Mouse (Mus musculus): ENCODE measurements around the gene Gm17018. TPM values are rescaled to one million over a fixed set of nuclear protein-coding genes. Genes with fewer than 3 reads are reported as not detected.

Gm17018 gene
- polyA plus RNA-seq, 1 experiment from 2014 or later = 63.0 TPM

DNA sequence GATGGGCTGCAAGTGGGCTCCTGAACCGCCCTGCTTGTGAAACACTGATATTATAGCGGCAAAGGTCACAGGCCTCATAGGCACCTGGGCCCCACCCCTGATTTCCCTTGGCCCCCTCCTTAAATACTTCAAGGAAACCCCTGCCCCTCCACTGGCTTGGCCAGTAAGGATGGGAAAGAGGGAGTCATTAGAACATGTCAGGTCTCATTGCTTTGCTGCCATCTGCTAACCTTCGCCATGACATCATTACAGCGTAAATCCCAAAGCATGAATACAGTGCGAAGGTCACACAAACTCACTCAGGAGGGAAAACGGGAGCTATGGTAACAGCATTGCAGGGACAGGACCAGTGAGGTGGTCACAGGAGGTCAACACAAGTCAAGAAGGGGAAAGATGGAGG lies 36.0 kb downstream of the Gm17018 start:
- Histone ChIP-seq H3K9me3 (replicated peaks) (no peaks in the 10 kb centered on the region), H3K27ac (no peak overlapping the region), H3K4me3 (no peak overlapping the region), H3K4me1 (peaks cover 12% of the 10 kb centered on the region), H3K27me3 (peaks cover 80% of the 10 kb centered on the region), H3K9ac (no peak overlapping the region), H3K36me3 (no peaks in the 10 kb centered on the region), H3K4me2 (replicated peaks) (no peak overlapping the region)
- peak; percentile 58; the same call in 1 of the 2 replicates for ATAC-seq (ENCODE audit: low FRiP score)
- WGBS = 56% methylated on average over 6 of the region's 6 CpGs

DNA sequence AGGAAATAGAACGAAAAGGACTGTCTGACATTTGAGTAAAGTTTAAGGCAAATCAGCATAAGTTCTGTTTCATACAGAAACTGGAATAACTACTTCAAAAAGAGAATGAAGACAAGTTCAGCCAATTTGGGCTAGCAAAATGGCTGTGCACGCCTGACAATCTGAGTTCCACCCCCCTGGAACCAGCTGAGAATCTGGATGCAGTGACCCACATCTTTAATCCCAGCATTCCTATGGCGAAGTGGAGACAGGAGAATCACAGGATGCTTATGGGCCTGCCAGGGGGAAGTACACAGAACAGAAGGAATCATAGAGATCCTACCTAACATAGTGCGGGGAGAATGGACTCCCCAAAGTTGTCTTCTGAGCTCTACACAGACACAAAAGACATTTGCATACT lies 36.7 kb downstream of the Gm17018 start:
- Histone ChIP-seq H3K27me3 (peaks cover 79% of the 10 kb centered on the region), H3K27ac (no peak overlapping the region), H3K9ac (no peak overlapping the region), H3K9me3 (replicated peaks) (no peaks in the 10 kb centered on the region), H3K4me1 (peaks cover 12% of the 10 kb centered on the region), H3K4me2 (replicated peaks) (no peak overlapping the region), H3K4me3 (no peak overlapping the region), H3K36me3 (0 out of 2 replicates have a peak, but pooled peaks cover 3% of the 10 kb centered on the region)
- ATAC-seq (ENCODE audit: low FRiP score) = no peak
- WGBS = 77% methylated on average over 4 of the region's 4 CpGs

DNA sequence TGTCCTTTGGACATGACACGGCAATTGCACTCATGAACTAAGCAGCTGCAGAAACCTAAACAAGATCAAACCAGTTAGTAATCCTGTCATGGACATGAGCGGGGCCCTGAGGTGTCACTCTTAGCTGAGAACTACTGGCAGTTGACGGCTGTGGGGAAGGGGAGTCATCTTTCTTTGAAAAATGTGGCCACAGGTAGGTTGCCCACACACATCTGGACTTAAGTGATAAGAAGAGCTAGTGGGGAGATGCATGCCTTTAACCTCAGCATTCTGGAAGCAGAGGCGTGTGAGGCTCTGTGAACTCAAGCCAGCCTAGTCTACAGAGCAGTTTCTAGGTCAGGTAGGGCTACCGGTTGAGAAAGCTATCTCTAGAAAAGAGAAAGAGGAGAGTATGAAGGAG lies 42.2 kb downstream of the Gm17018 start:
- Histone ChIP-seq H3K4me1 (peaks cover 8% of the 10 kb centered on the region), H3K9me3 (replicated peaks) (no peaks in the 10 kb centered on the region), H3K4me2 (replicated peaks) (no peak overlapping the region), H3K9ac (no peak overlapping the region), H3K27me3 (peaks cover 81% of the 10 kb centered on the region), H3K4me3 (no peak overlapping the region), H3K27ac (no peak overlapping the region), H3K36me3 (0 out of 2 replicates have a peak, but pooled peaks cover 6% of the 10 kb centered on the region)
- 93% methylated on average over 5 of the region's 5 CpGs for WGBS
- no peak for ATAC-seq (ENCODE audit: low FRiP score)

DNA sequence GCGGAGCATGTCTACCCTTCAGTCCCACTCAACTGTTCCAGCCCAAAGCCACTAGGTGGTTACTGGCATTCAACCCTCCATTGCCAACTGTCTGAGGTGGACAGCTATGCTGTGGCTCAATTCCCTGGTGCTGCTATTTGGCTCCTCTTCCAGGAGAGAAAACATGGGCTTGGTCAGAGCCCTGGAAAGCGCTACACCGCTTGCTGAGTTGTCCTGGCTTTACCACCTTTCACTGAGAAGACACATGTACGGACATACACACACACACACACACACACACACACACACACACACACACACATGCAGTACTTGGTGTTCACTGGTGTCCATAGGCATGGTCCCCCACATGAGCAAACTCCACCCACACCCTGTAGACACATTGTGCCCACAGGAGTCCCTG lies 46.3 kb downstream of the Gm17018 start:
- Histone ChIP-seq H3K4me1 (peaks cover 11% of the 10 kb centered on the region), H3K36me3 (0 out of 2 replicates have a peak, but pooled peaks cover 6% of the 10 kb centered on the region), H3K9ac (no peak overlapping the region), H3K27me3 (peaks cover 62% of the 10 kb centered on the region), H3K27ac (no peak overlapping the region), H3K4me3 (no peak overlapping the region), H3K4me2 (replicated peaks) (no peak overlapping the region), H3K9me3 (replicated peaks) (no peaks in the 10 kb centered on the region)
- WGBS = 72% methylated on average over 4 of the region's 4 CpGs
- ATAC-seq (ENCODE audit: low FRiP score) = no peak

DNA sequence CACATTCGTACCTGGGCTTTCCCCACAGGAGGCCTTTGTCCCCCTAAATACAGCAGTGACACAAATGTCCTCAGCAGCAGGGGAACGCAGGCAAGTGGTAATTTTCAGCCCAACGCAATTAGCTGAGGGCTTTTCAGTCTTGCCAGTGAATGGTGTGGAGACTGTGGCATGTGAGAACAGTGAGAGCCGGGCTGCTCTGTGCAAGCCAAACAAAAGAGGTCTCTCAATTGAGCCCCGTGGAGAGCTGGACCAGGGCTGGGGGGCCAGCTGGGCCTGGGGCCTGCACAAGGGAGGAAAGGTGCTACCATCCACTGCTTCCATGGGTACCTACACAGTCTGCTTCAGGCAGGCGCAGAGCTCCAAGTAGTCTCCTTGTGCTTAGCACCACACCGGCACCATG lies 47.1 kb downstream of the Gm17018 start:
- peaks cover 11% of the 10 kb centered on the region for H3K4me1 ChIP-seq
- H3K9ac ChIP-seq = no peak overlapping the region
- H3K27ac ChIP-seq = no peak overlapping the region
- H3K27me3 ChIP-seq = peaks cover 61% of the 10 kb centered on the region
- ATAC-seq (ENCODE audit: low FRiP score) = no peak; the same call in 1 of the 2 replicates
- no peak overlapping the region for H3K4me2 ChIP-seq (replicated peaks)
- no peak overlapping the region for H3K4me3 ChIP-seq
- H3K36me3 ChIP-seq = no peaks in the 10 kb centered on the region
- H3K9me3 ChIP-seq (replicated peaks) = no peaks in the 10 kb centered on the region
- WGBS = 22% methylated on average over 7 of the region's 7 CpGs

DNA sequence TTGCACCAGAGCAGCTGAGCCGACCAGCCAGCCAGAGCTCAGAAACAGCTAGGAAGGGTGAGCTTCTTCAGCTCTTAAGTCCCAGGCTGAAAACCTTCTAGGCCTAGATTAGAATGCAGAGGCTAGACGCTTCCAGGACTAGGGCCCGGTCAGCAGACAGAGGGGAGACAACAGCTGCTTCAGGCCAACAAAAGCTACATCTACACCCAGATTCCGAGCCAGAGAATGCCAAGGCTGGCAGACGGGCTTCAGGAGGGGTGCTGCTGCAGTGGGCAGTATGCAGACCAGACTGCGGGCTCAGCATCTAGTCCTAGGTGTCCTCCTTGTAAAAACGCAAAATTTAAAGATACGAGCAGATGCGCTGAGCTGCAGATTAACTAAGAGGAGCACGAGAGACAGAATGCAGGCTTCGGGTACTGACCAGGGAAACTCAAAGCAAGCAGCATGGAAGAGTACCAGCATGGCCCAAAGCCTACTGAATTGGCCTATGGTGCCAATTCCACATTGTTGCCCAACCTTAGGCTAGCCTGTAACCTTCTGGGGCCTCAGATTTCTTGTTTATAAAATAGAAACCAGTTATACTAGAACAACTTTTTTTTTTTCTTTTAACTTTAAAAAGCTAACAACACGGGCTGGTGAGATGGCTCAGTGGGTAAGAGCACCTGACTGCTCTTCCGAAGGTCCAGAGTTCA lies 48.4 kb downstream of the Gm17018 start:
- Histone ChIP-seq H3K27ac (no peak overlapping the region), H3K4me1 (peaks cover 11% of the 10 kb centered on the region), H3K4me3 (no peak overlapping the region), H3K4me2 (replicated peaks) (no peak overlapping the region), H3K9me3 (replicated peaks) (no peaks in the 10 kb centered on the region), H3K36me3 (no peaks in the 10 kb centered on the region), H3K27me3 (peaks cover 66% of the 10 kb centered on the region), H3K9ac (no peak overlapping the region)
- ATAC-seq (ENCODE audit: low FRiP score) = no peak
- WGBS = 83% methylated on average over 13 of the region's 13 CpGs

DNA sequence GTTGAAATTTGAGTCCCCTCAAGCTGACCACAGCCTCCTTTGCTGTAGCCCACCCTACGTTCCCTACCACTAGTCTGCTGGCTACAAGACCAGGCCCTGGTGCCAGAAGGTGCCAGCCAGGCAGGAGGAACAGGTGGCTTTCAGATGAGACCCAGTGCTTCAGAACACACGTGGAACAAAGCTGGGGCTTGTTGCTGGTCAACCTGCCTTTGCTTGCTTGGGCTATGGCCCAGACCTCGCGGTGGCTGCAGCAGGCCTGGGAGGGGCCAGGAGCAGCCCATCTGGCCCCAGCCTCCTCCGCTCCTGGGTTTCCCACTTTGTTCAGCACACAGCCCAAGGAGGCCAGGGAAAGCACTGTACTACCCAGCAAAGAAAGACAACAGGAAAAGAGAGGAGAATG lies 50.4 kb downstream of the Gm17018 start:
- ATAC-seq (ENCODE audit: low FRiP score) = no peak
- Histone ChIP-seq H3K27me3 (peaks cover 51% of the 10 kb centered on the region), H3K9me3 (replicated peaks) (no peaks in the 10 kb centered on the region), H3K9ac (no peak overlapping the region), H3K36me3 (no peaks in the 10 kb centered on the region), H3K4me2 (replicated peaks) (no peak overlapping the region), H3K4me1 (peaks cover 22% of the 10 kb centered on the region), H3K27ac (no peak overlapping the region), H3K4me3 (no peak overlapping the region)
- 77% methylated on average over 5 of the region's 5 CpGs for WGBS

DNA sequence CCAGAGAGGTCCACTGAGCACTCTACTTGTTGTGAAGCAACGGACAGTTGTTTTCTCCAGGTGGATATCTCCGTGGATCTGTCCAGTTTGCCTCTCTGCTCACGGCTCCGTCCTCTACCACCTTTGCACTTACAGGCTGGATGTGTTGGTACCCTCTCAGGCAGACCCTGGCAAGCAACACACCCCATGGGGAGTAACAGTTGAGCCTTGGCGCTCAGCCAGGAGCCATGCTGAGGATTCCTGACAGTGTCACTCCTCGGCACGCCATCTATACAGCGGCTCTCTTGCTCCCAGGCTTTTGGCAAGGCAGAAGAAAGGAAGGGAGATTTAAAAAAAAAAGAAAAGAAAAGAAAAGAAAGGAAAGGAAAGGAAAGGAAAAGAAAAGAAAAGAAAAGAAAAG lies 54.0 kb downstream of the Gm17018 start:
- no peak overlapping the region for H3K4me2 ChIP-seq (replicated peaks)
- H3K4me3 ChIP-seq = no peak overlapping the region
- H3K36me3 ChIP-seq = no peaks in the 10 kb centered on the region
- H3K9ac ChIP-seq = no peak overlapping the region
- H3K27me3 ChIP-seq = peaks cover 45% of the 10 kb centered on the region
- H3K4me1 ChIP-seq = peaks cover 22% of the 10 kb centered on the region
- no peak overlapping the region for H3K27ac ChIP-seq
- 69% methylated on average over 8 of the region's 8 CpGs for WGBS
- no peaks in the 10 kb centered on the region for H3K9me3 ChIP-seq (replicated peaks)
- no peak for ATAC-seq (ENCODE audit: low FRiP score)

DNA sequence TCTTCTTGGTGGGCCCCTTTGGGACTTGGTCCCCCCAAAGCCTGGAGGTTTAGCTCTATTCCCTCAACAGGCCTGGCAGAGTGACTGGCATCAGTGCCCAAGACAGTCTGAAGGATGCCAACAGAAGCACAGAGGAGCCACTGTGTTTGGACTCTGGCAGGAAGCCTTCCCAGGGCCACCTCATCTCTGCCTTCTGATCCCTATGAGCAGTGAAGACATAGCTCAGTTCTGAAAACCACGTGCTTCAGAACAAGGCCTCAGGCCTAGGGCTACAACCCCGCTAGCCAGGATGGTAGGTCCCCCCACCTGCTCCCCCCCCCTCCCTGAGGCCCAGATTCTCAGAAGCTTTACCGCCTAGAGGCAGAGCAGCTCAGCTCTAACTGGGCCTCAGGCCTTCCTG lies 54.5 kb downstream of the Gm17018 start:
- Histone ChIP-seq H3K4me1 (peaks cover 22% of the 10 kb centered on the region), H3K9me3 (replicated peaks) (no peaks in the 10 kb centered on the region), H3K27ac (no peak overlapping the region), H3K4me2 (replicated peaks) (no peak overlapping the region), H3K9ac (no peak overlapping the region), H3K27me3 (peaks cover 46% of the 10 kb centered on the region), H3K36me3 (no peaks in the 10 kb centered on the region), H3K4me3 (no peak overlapping the region)
- WGBS = 47% methylated on average over 3 of the region's 3 CpGs
- ATAC-seq (ENCODE audit: low FRiP score) = no peak

DNA sequence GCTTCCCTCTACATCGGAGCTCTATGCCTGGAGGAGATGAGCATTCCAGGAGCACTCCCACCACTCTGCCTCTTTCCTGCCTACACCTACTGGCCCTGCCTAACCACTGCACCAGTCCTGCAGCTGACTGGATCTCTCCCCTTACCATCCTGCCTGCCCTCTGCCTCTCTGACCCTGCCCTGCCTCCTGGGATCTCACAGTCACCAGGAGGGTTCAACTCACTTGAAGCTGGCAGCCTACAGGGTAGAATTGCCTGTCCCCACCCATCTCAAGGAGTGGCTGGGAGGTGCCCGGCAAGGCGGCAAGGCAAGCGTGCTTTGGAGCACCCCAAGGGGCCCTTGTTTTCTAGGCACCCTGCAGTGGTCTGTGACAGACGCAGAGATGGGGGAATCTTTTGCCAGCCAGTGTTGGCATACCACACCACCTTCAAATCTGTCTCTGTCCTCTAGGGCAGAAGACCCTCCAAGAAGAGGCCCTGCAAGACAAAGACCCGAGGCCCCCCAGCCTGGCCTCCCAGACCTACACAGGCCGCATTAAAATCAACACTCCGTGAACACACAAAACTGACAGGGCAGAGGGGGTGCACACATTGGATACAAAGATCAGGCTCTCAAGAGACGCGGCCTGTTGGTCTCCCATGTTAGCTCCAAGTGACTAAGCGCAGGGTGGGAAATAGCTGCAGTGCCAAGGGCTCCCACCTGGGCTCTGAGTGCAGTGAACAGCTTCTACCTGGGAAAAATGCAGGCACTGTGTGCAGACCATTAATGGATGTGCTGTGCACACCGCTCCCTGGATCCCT lies 55.2 kb downstream of the Gm17018 start:
- Histone ChIP-seq H3K4me2 (replicated peaks) (no peak overlapping the region), H3K27me3 (peaks cover 45% of the 10 kb centered on the region), H3K36me3 (no peaks in the 10 kb centered on the region), H3K4me1 (peaks cover 22% of the 10 kb centered on the region), H3K9me3 (replicated peaks) (no peaks in the 10 kb centered on the region), H3K4me3 (no peak overlapping the region), H3K27ac (no peak overlapping the region), H3K9ac (no peak overlapping the region)
- 40% methylated on average over 12 of the region's 12 CpGs for WGBS
- ATAC-seq (ENCODE audit: low FRiP score) = 0 out of 2 replicates have a peak, but pooled peaks have one; percentile 6

DNA sequence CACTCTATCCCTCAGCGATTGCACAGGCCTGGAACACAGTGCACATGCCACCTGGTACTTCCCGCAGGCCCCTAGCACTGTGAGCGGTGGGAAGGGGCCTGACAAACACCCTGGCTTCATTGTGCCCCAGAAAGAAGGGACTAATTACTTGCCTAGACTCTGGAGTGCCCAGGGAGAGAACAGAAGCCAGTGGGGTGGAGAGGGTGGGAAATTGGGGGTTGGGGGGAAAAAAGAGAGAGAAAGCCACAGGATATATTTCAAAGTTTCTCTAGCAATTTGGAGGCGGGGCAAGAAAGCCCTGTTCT lies 55.8 kb downstream of the Gm17018 start:
- H3K27ac ChIP-seq = no peak overlapping the region
- no peak overlapping the region for H3K4me2 ChIP-seq (replicated peaks)
- H3K27me3 ChIP-seq = peaks cover 43% of the 10 kb centered on the region
- H3K4me1 ChIP-seq = peaks cover 22% of the 10 kb centered on the region
- ATAC-seq (ENCODE audit: low FRiP score) = peak; percentile 58
- 38% methylated on average over 4 of the region's 4 CpGs for WGBS
- no peak overlapping the region for H3K9ac ChIP-seq
- H3K4me3 ChIP-seq = no peak overlapping the region
- no peaks in the 10 kb centered on the region for H3K9me3 ChIP-seq (replicated peaks)
- H3K36me3 ChIP-seq = no peaks in the 10 kb centered on the region

DNA sequence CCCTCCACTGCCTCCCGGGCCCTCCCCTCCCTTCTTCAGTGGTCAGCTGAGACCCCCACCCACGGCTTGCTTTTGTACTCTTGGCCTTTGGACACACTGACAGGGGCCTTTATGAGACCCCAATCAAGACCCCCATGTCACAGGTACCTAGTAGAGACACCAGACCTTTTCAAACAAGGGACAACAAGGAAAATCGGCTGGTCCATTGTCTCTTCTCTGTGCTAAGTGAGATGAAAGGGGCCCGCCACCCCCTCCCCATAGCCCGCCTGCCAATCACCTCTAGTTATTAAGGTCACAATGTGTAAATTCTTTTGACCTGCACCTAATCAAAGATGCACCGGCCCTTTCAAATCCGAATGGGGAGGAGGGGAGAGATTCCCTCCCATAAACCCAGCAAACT lies 56.3 kb downstream of the Gm17018 start:
- H3K27ac ChIP-seq = no peak overlapping the region
- no peaks in the 10 kb centered on the region for H3K36me3 ChIP-seq
- H3K4me3 ChIP-seq = no peak overlapping the region
- peaks cover 22% of the 10 kb centered on the region for H3K4me1 ChIP-seq
- no peaks in the 10 kb centered on the region for H3K9me3 ChIP-seq (replicated peaks)
- H3K27me3 ChIP-seq = peaks cover 46% of the 10 kb centered on the region
- H3K9ac ChIP-seq = no peak overlapping the region
- no peak overlapping the region for H3K4me2 ChIP-seq (replicated peaks)
- 7% methylated on average over 7 of the region's 7 CpGs for WGBS
- ATAC-seq (ENCODE audit: low FRiP score) = no peak

DNA sequence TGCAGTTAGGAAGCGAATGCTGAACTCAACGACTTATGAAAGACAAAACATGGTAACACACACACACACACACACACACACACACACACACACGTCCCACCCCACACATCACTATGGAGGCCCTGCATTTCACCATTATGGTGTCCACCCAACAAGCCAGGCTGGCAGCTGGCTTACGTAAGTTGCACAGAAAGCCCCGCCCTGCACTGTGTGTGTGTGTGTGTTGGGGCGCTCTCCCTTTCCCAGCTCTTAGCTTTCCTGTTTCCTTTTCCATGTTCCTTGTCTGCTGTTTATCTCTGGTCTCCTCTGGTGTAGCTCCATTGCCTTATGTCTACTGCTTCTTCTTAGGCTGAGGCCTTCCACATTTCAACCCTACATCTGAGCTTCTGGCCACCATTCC lies 57.8 kb downstream of the Gm17018 start:
- H3K27me3 ChIP-seq = peaks cover 34% of the 10 kb centered on the region
- peaks cover 29% of the 10 kb centered on the region for H3K4me1 ChIP-seq
- H3K4me2 ChIP-seq (replicated peaks) = no peak overlapping the region
- no peaks in the 10 kb centered on the region for H3K9me3 ChIP-seq (replicated peaks)
- H3K36me3 ChIP-seq = no peaks in the 10 kb centered on the region
- ATAC-seq (ENCODE audit: low FRiP score) = no peak
- H3K4me3 ChIP-seq = no peak overlapping the region
- 86% methylated on average over 6 of the region's 6 CpGs for WGBS
- no peak overlapping the region for H3K27ac ChIP-seq
- no peak overlapping the region for H3K9ac ChIP-seq
